9 mouse cellular contexts compared by ENCODE assay signal in the genomic region with DNA sequence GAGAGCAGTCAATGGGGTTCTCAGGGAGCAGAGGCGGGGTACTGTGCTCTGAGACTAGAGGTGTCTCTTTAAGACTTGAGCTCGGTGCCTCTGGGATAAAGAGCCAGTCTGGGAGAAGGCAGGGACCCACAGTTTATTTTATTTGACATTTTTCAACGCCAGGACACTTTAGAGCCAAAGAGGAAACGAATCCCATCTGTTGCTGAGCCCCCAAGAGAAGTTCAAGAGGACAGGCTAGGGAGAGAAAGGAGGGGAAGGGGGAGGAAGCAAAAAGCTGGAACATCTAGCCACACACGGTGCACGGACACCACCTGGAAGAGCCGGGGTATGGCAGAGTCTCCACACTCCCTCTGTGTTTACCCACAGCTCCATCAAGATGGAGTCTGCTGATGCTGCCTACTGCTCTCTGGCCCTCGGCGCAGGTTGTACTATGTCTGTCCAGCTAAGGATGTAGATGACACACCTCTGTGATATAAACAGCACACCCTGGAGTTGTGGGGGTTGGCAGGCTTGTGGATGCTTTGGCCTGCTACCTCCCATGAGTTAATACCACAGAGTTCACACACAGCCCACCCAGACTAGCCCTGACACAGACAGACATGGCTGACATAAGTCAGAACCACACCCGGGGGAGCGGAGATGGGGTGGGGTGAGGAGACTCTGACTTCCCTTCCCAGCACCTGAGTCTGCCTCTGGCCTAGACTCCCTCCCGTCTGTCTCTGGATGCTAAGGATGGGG.
DNase-seq lines count a peak whose midpoint lies in the region; ATAC-seq lines count a peak whose summit lies in the region.
"Had no signal": no experiment of that assay in that cellular context is flagged by ENCODE, and none has a peak within 500 bp of the region (broad histone marks: within the 10 kb centered on the region; RNA-seq: fewer than 3 reads in every experiment).

No protein-coding gene starts in this region.

- no peaks in the 10 kb centered on the region for H3K9me3 ChIP-seq in forebrain, embryonic 15.5 days
- H3K9me3 ChIP-seq in forebrain, embryonic 12.5 days = no peaks in the 10 kb centered on the region
- H3K9me3 ChIP-seq in limb, embryonic 12.5 days = peaks cover 6% of the 10 kb centered on the region; the same call in 1 of the 2 replicates
- H3K9me3 ChIP-seq in limb, embryonic 10.5 days (replicated peaks) = no peaks in the 10 kb centered on the region
- no peaks in the 10 kb centered on the region for H3K9me3 ChIP-seq in embryonic facial prominence, embryonic 12.5 days

- H3K27me3 ChIP-seq in forebrain, embryonic 15.5 days = no peaks in the 10 kb centered on the region
- no peaks in the 10 kb centered on the region for H3K27me3 ChIP-seq in forebrain, embryonic 12.5 days
- H3K27me3 ChIP-seq in limb, embryonic 12.5 days = no peaks in the 10 kb centered on the region
- H3K27me3 ChIP-seq in limb, embryonic 10.5 days (ENCODE audit: low read depth, poor library complexity, severe bottlenecking) = no peaks in the 10 kb centered on the region
- no peaks in the 10 kb centered on the region for H3K27me3 ChIP-seq in embryonic facial prominence, embryonic 12.5 days

- peak overlapping the region; percentile 39 for H3K27ac ChIP-seq in forebrain, embryonic 15.5 days (replicated peaks)
- no peak overlapping the region for H3K27ac ChIP-seq in forebrain, embryonic 12.5 days
- H3K27ac ChIP-seq in limb, embryonic 12.5 days = peak overlapping the region; percentile 32; the same call in 1 of the 2 replicates
- no peak overlapping the region; the same call in 1 of the 2 replicates for H3K27ac ChIP-seq in limb, embryonic 10.5 days
- H3K27ac ChIP-seq in embryonic facial prominence, embryonic 12.5 days = 0 out of 2 replicates have a peak overlapping the region, but pooled peaks have one; percentile 6

- ATAC-seq in forebrain, embryonic 15.5 days (replicated peaks) = peak; percentile 27; the same call in 1 of the 2 replicates
- ATAC-seq in forebrain, embryonic 12.5 days (ENCODE audit: low FRiP score) = no peak
- ATAC-seq in limb, embryonic 12.5 days (ENCODE audit: insufficient number of reproducible peaks, insufficient read depth, low FRiP score, low TSS enrichment, low read depth) = 0 out of 2 replicates have a peak, but pooled peaks have one; percentile 42
- ATAC-seq in embryonic facial prominence, embryonic 12.5 days (ENCODE audit: insufficient number of reproducible peaks, insufficient read depth, low FRiP score, low TSS enrichment) = peak; percentile 75

- H3K9ac ChIP-seq in forebrain, embryonic 15.5 days (replicated peaks) = no peak overlapping the region
- H3K9ac ChIP-seq in forebrain, embryonic 12.5 days = no peak overlapping the region
- no peak overlapping the region for H3K9ac ChIP-seq in limb, embryonic 12.5 days (replicated peaks)
- H3K9ac ChIP-seq in embryonic facial prominence, embryonic 12.5 days = no peak overlapping the region

- H3K4me2 ChIP-seq in forebrain, embryonic 15.5 days (replicated peaks) = no peak overlapping the region
- H3K4me2 ChIP-seq in forebrain, embryonic 12.5 days = no peak overlapping the region
- no peak overlapping the region for H3K4me2 ChIP-seq in limb, embryonic 12.5 days
- H3K4me2 ChIP-seq in embryonic facial prominence, embryonic 12.5 days (replicated peaks) = no peak overlapping the region

- WGBS in forebrain, embryonic 15.5 days = 82% methylated on average over 12 of the region's 12 CpGs
- 86% methylated on average over 12 of the region's 12 CpGs for WGBS in forebrain, embryonic 12.5 days
- WGBS in limb, embryonic 12.5 days = 45% methylated on average over 12 of the region's 12 CpGs
- WGBS in limb, embryonic 10.5 days = 61% methylated on average over 12 of the region's 12 CpGs
- 44% methylated on average over 12 of the region's 12 CpGs for WGBS in embryonic facial prominence, embryonic 12.5 days

- no peak overlapping the region for H3K4me3 ChIP-seq in forebrain, embryonic 15.5 days
- H3K4me3 ChIP-seq in forebrain, embryonic 12.5 days (replicated peaks) = no peak overlapping the region
- H3K4me3 ChIP-seq in limb, embryonic 12.5 days (replicated peaks) = no peak overlapping the region
- H3K4me3 ChIP-seq in limb, embryonic 10.5 days = no peak overlapping the region
- H3K4me3 ChIP-seq in embryonic facial prominence, embryonic 12.5 days = no peak overlapping the region

- peaks cover 6% of the 10 kb centered on the region; the same call in 1 of the 2 replicates for H3K36me3 ChIP-seq in forebrain, embryonic 15.5 days
- H3K36me3 ChIP-seq in forebrain, embryonic 12.5 days (replicated peaks) = peaks cover 13% of the 10 kb centered on the region
- H3K36me3 ChIP-seq in limb, embryonic 12.5 days = peaks cover 12% of the 10 kb centered on the region; the same call in 1 of the 2 replicates
- H3K36me3 ChIP-seq in limb, embryonic 10.5 days = peaks cover 23% of the 10 kb centered on the region
- peaks cover 3% of the 10 kb centered on the region for H3K36me3 ChIP-seq in embryonic facial prominence, embryonic 12.5 days

- peaks cover 29% of the 10 kb centered on the region for H3K4me1 ChIP-seq in forebrain, embryonic 15.5 days
- peaks cover 4% of the 10 kb centered on the region for H3K4me1 ChIP-seq in forebrain, embryonic 12.5 days
- H3K4me1 ChIP-seq in limb, embryonic 12.5 days (replicated peaks) = peaks cover 11% of the 10 kb centered on the region
- peaks cover 19% of the 10 kb centered on the region for H3K4me1 ChIP-seq in limb, embryonic 10.5 days
- H3K4me1 ChIP-seq in embryonic facial prominence, embryonic 12.5 days = peaks cover 14% of the 10 kb centered on the region

- DNase-seq in limb, embryonic 10.5 days (ENCODE audit: low spot score) = no peak
- peak; percentile 58 for DNase-seq in heart, postnatal 4 days
- no peak for DNase-seq in thymus, postnatal 25 days
- DNase-seq in right cerebral cortex, postnatal 25 days = no peak
- DNase-seq: adrenal gland, adult 2 months had no signal

Comparison
In these comparisons a context has a peak if more than half of its experiments do, and no peak if none do; other contexts are left out.
1. H3K27ac ChIP-seq: peak in forebrain, embryonic 15.5 days (single experiment), limb, embryonic 12.5 days (single experiment) and embryonic facial prominence, embryonic 12.5 days (single experiment); none in forebrain, embryonic 12.5 days (single experiment) and limb, embryonic 10.5 days (single experiment).